ENCODE assay signal across 7 mouse cellular contexts in the genomic region with DNA sequence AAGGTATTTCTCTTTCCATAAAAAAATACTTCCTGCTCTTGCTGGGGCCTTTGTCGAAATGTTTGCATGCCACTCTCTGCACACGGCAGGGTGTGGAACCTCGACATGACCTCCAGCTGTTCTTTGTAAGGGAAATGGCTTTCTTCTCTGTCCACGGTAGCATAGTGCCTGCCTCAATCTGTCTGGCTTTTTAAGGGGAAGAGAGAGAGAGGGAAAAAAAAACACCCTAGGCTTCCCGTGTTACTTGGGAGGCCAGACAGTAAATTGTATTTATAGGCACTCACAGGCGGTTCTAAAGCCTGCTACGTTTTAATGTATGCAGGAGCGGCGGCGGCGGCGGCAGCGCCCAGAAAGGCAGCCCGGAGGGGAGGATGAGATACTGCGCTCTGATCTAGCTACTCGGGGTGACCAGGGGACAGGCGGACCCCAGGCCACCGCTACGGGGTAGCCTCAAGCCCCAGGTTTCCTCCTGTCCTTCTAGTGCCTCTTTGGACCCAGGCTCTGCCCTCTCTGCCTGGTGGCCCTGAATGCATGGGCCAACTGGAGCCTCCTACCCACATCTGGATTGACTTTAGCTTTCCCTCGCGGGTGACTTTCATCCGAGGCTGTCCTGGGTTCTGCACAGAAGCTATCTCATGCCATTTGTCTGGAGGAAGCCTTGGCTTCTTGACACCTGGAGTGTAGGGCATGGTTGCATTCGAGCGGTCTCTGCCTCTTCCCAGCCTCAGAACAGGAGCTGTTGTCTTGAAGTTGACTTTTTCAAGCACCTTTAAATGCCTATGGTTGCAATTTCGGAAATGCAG. TPM values are rescaled to one million over a fixed set of nuclear protein-coding genes. Genes with fewer than 3 reads are reported as not detected.
DNase-seq lines count a peak whose midpoint lies in the region; ATAC-seq and TF ChIP-seq lines count a peak whose summit lies in the region.

No protein-coding gene starts in this region.

- H3K4me1 ChIP-seq in hindbrain, postnatal 0 days (ENCODE audit: insufficient read depth, low read length): peaks cover 22% of the 10 kb centered on the region
- peaks cover 43% of the 10 kb centered on the region for H3K4me1 ChIP-seq in midbrain, embryonic 14.5 days (ENCODE audit: control insufficient read depth, insufficient read depth, low read length)

- 15% methylated on average over 25 of the region's 25 CpGs for WGBS in hindbrain, postnatal 0 days
- WGBS in midbrain, embryonic 14.5 days: 4% methylated on average over 25 of the region's 25 CpGs

- no peaks in the 10 kb centered on the region for H3K9me3 ChIP-seq in hindbrain, postnatal 0 days (ENCODE audit: low read length)
- H3K9me3 ChIP-seq in midbrain, embryonic 14.5 days (ENCODE audit: control insufficient read depth, low read length): no peaks in the 10 kb centered on the region

- no peak for ATAC-seq in hindbrain, postnatal 0 days
- ATAC-seq in midbrain, embryonic 14.5 days (ENCODE audit: low FRiP score, low TSS enrichment): peak; percentile 25; the same call in 1 of the 2 replicates

- H3K9ac ChIP-seq in hindbrain, postnatal 0 days (replicated peaks; ENCODE audit: low read length): no peak overlapping the region
- peak overlapping the region; percentile 41 for H3K9ac ChIP-seq in midbrain, embryonic 14.5 days (replicated peaks; ENCODE audit: low read length)

- H3K36me3 ChIP-seq in hindbrain, postnatal 0 days (ENCODE audit: insufficient read depth, low read length): no peaks in the 10 kb centered on the region
- H3K36me3 ChIP-seq in midbrain, embryonic 14.5 days (ENCODE audit: control insufficient read depth, insufficient read depth, low read length): no peaks in the 10 kb centered on the region

- H3K4me2 ChIP-seq in hindbrain, postnatal 0 days (ENCODE audit: low read depth, low read length): peak overlapping the region; percentile 38
- peak overlapping the region; percentile 51 for H3K4me2 ChIP-seq in midbrain, embryonic 14.5 days (ENCODE audit: low read length)

- no peak overlapping the region for H3K4me3 ChIP-seq in hindbrain, postnatal 0 days (ENCODE audit: low read length)
- no peak overlapping the region for H3K4me3 ChIP-seq in midbrain, embryonic 14.5 days (replicated peaks; ENCODE audit: low read depth, low read length)

- TF ChIP-seq CTCF in hindbrain, postnatal 0 days (IDR thresholded peaks at IDR 0.05; ENCODE audit: low read depth): no peak

- DNase-seq in R1 (ENCODE audit: low read depth, low spot score): peak; percentile 97
- DNase-seq in embryo, embryonic 10 days (ENCODE audit: low spot score): peak; percentile 60
- no peak for DNase-seq in hindbrain, postnatal 0 days (ENCODE audit: low spot score)
- peak; percentile 78 for DNase-seq in midbrain, embryonic 14.5 days
- DNase-seq in layer of hippocampus, adult 8-10 months (ENCODE audit: low spot score in 2 of 2): no peak
- no peak for DNase-seq in ovary, postnatal 10 days (ENCODE audit: low spot score)
- DNase-seq in adrenal gland, postnatal 25 days: no peak

- no peaks in the 10 kb centered on the region for H3K27me3 ChIP-seq in hindbrain, postnatal 0 days (ENCODE audit: insufficient read depth, low read length)
- H3K27me3 ChIP-seq in midbrain, embryonic 14.5 days (ENCODE audit: control insufficient read depth, insufficient read depth, low read length): no peaks in the 10 kb centered on the region; the same call in 1 of the 2 replicates

- H3K27ac ChIP-seq in hindbrain, postnatal 0 days: no peak overlapping the region; the same call in 1 of the 2 replicates
- H3K27ac ChIP-seq in midbrain, embryonic 14.5 days (replicated peaks; ENCODE audit: low read depth, low read length): peak overlapping the region; percentile 49; the same call in 1 of the 2 replicates

RNA-seq across cellular contexts. Expression of a gene that starts 49.5 kb away (rescaled TPM):
- not detected in 2 replicates for total RNA-seq in hindbrain, postnatal 0 days (2014; rRNA removed)
- 7.5 and 8.8 TPM in 2 replicates for polyA plus RNA-seq in hindbrain, postnatal 0 days (2015; fragmentation: Nextera tagmentation; extraction: Ambion mirVana)
- 2.9 and 3.4 TPM in 2 replicates for polyA plus RNA-seq in midbrain, embryonic 14.5 days (2014; fragmentation: Nextera tagmentation; extraction: Ambion mirVana)
- 1 to 10 TPM; 1.0 to 4.4 (median 2.0) TPM for total RNA-seq in layer of hippocampus, adult 8-10 months (2022)
- 0.52 TPM in 1 of 2 replicates, not detected in the other for total RNA-seq in adrenal gland, postnatal 25 days (2021)

Comparison
In these comparisons a context has a peak if more than half of its experiments do, and no peak if none do; other contexts are left out.
1. DNase-seq: peak in R1 (single experiment), embryo, embryonic 10 days (single experiment) and midbrain, embryonic 14.5 days (single experiment); none in hindbrain, postnatal 0 days (single experiment), layer of hippocampus, adult 8-10 months (0 of 2), ovary, postnatal 10 days (single experiment) and adrenal gland, postnatal 25 days (single experiment).